ENCODE assay signal across 8 mouse cellular contexts in the genomic region with DNA sequence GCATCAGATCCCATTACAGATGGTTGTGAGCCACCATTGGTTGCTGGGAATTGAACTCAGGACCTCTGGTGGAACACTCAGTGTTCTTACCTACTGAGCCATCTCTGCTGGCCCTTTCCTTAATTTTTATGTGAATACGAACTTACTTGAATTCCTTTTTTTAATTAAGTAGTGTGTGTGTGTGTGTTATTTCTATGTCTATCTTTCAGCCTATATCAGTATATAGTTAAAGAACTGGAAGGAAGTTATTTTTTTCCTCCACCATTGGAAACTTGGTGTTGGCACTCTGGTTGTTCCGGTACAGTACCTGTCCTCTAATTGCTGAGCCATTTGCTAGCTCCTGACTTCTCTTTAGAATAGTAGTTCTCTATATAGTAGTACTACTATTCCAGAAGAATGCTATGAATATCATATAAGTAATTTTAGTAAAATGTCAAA. TPM values are rescaled to one million over a fixed set of nuclear protein-coding genes. Genes with fewer than 3 reads are reported as not detected.
DNase-seq lines count a peak whose midpoint lies in the region; ATAC-seq lines count a peak whose summit lies in the region.

No protein-coding gene starts in this region.

- no peaks in the 10 kb centered on the region for H3K36me3 ChIP-seq in forebrain, embryonic 12.5 days (replicated peaks)
- no peaks in the 10 kb centered on the region for H3K36me3 ChIP-seq in limb, embryonic 13.5 days
- no peaks in the 10 kb centered on the region for H3K36me3 ChIP-seq in stomach, embryonic 14.5 days (ENCODE audit: control insufficient read depth, insufficient read depth, low read length)

- peak overlapping the region; percentile 46 for H3K4me2 ChIP-seq in forebrain, embryonic 12.5 days
- peak overlapping the region; percentile 53 for H3K4me2 ChIP-seq in limb, embryonic 13.5 days (replicated peaks)
- peak overlapping the region; percentile 58 for H3K4me2 ChIP-seq in stomach, embryonic 14.5 days (replicated peaks; ENCODE audit: low read depth, low read length)

- intact Hi-C loops in left cerebral cortex, postnatal 36 days (cut with DNase I) = no loop called here

- 19% methylated on average over 2 of the region's 2 CpGs for WGBS in forebrain, embryonic 12.5 days
- WGBS in limb, embryonic 13.5 days = 8% methylated on average over 2 of the region's 2 CpGs
- WGBS in stomach, embryonic 14.5 days = 19% methylated on average over 2 of the region's 2 CpGs

- H3K9me3 ChIP-seq in forebrain, embryonic 12.5 days = no peaks in the 10 kb centered on the region
- no peaks in the 10 kb centered on the region for H3K9me3 ChIP-seq in limb, embryonic 13.5 days
- no peaks in the 10 kb centered on the region for H3K9me3 ChIP-seq in stomach, embryonic 14.5 days (ENCODE audit: control insufficient read depth, low read depth, low read length)

- ATAC-seq in forebrain, embryonic 12.5 days (ENCODE audit: low FRiP score) = no peak
- peak; percentile 39 for ATAC-seq in limb, embryonic 13.5 days (ENCODE audit: low FRiP score, low read depth)
- ATAC-seq in stomach, embryonic 14.5 days (ENCODE audit: insufficient number of reproducible peaks, insufficient read depth, low FRiP score, low read depth) = no peak

- DNase-seq in cerebellum, adult 11-12 months = peak; percentile 19
- DNase-seq in cerebellum, postnatal 14 days = no peak
- peak; percentile 40 for DNase-seq in ES-CJ7 (ENCODE audit: low read depth, low spot score)
- DNase-seq in left cerebral cortex, postnatal 36 days (ENCODE audit: low spot score in 2 of 2) = no peak
- no peak for DNase-seq in right cerebral cortex, postnatal 14 days

- H3K4me3 ChIP-seq in forebrain, embryonic 12.5 days (replicated peaks) = peak overlapping the region; percentile 48
- peak overlapping the region; percentile 54 for H3K4me3 ChIP-seq in limb, embryonic 13.5 days
- peak overlapping the region; percentile 38 for H3K4me3 ChIP-seq in stomach, embryonic 14.5 days (ENCODE audit: low read depth, low read length)

- no peak overlapping the region; the same call in 1 of the 2 replicates for H3K9ac ChIP-seq in forebrain, embryonic 12.5 days
- H3K9ac ChIP-seq in limb, embryonic 13.5 days = no peak overlapping the region
- H3K9ac ChIP-seq in stomach, embryonic 14.5 days (replicated peaks; ENCODE audit: low read depth, low read length) = peak overlapping the region; percentile 25; the same call in 1 of the 2 replicates

- peaks cover 10% of the 10 kb centered on the region for H3K4me1 ChIP-seq in forebrain, embryonic 12.5 days
- peaks cover 5% of the 10 kb centered on the region; the same call in 1 of the 2 replicates for H3K4me1 ChIP-seq in limb, embryonic 13.5 days
- 0 out of 2 replicates have a peak, but pooled peaks cover 3% of the 10 kb centered on the region for H3K4me1 ChIP-seq in stomach, embryonic 14.5 days (ENCODE audit: control insufficient read depth, insufficient read depth, low read length)

- no peak overlapping the region for H3K27ac ChIP-seq in forebrain, embryonic 12.5 days
- no peak overlapping the region for H3K27ac ChIP-seq in limb, embryonic 13.5 days
- no peak overlapping the region for H3K27ac ChIP-seq in stomach, embryonic 14.5 days (ENCODE audit: low read length)

- no peaks in the 10 kb centered on the region for H3K27me3 ChIP-seq in forebrain, embryonic 12.5 days
- 0 out of 2 replicates have a peak, but pooled peaks cover 3% of the 10 kb centered on the region for H3K27me3 ChIP-seq in limb, embryonic 13.5 days
- no peaks in the 10 kb centered on the region for H3K27me3 ChIP-seq in stomach, embryonic 14.5 days (ENCODE audit: control insufficient read depth, insufficient read depth, low read length)

RNA-seq across cellular contexts. Expression of gene Pdia4, which starts 32.6 kb away (rescaled TPM):
- 156 and 191 TPM in 2 replicates for polyA plus RNA-seq in forebrain, embryonic 12.5 days (2016; fragmentation: Nextera tagmentation; extraction: Ambion mirVana)
- 282 and 324 TPM in 2 replicates for polyA plus RNA-seq in limb, embryonic 13.5 days (2015; fragmentation: Nextera tagmentation; extraction: Ambion mirVana)
- 236 and 273 TPM in 2 replicates for polyA plus RNA-seq in stomach, embryonic 14.5 days (2014; fragmentation: Nextera tagmentation; extraction: Ambion mirVana)
- total RNA-seq in left cerebral cortex, postnatal 36 days (2021) = 10 to 100 TPM; 45.3 to 70.1 TPM

RNA-seq across cellular contexts. Expression of gene Zfp786, which starts 50.1 kb away (rescaled TPM):
- polyA plus RNA-seq in forebrain, embryonic 12.5 days (2016; fragmentation: Nextera tagmentation; extraction: Ambion mirVana) = 12.1 and 12.4 TPM in 2 replicates
- polyA plus RNA-seq in limb, embryonic 13.5 days (2015; fragmentation: Nextera tagmentation; extraction: Ambion mirVana) = 5.6 and 6.1 TPM in 2 replicates
- polyA plus RNA-seq in stomach, embryonic 14.5 days (2014; fragmentation: Nextera tagmentation; extraction: Ambion mirVana) = 3.5 and 3.8 TPM in 2 replicates
- total RNA-seq in left cerebral cortex, postnatal 36 days (2021) = 1 to 10 TPM; 5.5 TPM

RNA-seq across cellular contexts. Expression of gene Zfp398, which starts 54.9 kb away (rescaled TPM):
- 12.3 and 12.5 TPM in 2 replicates for polyA plus RNA-seq in forebrain, embryonic 12.5 days (2016; fragmentation: Nextera tagmentation; extraction: Ambion mirVana)
- 12.4 and 12.6 TPM in 2 replicates for polyA plus RNA-seq in limb, embryonic 13.5 days (2015; fragmentation: Nextera tagmentation; extraction: Ambion mirVana)
- polyA plus RNA-seq in stomach, embryonic 14.5 days (2014; fragmentation: Nextera tagmentation; extraction: Ambion mirVana) = 11.6 and 13.4 TPM in 2 replicates
- total RNA-seq in left cerebral cortex, postnatal 36 days (2021) = 10 to 100 TPM; 19.9 to 23.0 TPM

Comparison
In these comparisons a context has a peak if more than half of its experiments do, and no peak if none do; other contexts are left out.
1. DNase-seq: peak in cerebellum, adult 11-12 months (single experiment) and ES-CJ7 (single experiment); none in cerebellum, postnatal 14 days (0 of 2), left cerebral cortex, postnatal 36 days (0 of 2) and right cerebral cortex, postnatal 14 days (single experiment).
2. Peak in every context shown above with its lines, with median percentiles within 50 percentile points of each other: H3K4me2 ChIP-seq and H3K4me3 ChIP-seq.